9 mouse cellular contexts compared by ENCODE assay signal in the genomic region with DNA sequence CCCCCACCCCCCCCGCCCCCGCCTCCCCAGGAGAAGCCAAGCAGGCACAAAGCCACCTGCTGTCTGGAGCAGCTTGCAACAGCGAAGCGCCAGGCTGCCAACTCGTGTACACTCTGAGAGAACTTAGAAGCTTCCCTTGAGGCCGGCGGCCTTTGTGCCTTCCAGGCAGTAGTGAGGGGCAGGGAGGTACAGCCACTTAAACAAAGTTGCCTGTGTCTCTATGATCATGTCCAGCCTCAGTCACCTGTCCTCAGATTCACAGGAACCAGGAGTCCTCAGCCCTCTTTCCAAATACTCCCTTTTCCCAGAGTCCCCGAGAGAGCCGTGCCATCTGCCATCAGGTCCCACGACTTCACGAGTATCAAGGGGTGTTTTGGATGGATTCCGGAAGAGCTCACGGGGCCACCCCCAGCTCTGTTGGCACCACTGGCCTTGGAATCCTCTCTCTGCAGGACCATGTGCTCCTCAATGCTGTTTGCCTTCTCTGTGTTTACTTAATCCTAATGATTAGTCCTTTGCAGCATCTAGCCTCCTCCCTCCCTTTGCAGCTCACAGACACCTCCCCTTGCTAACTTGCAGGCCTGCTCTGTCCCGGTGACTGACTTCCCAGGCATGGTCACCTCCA. TPM values are rescaled to one million over a fixed set of nuclear protein-coding genes. Genes with fewer than 3 reads are reported as not detected.
DNase-seq lines count a peak whose midpoint lies in the region; ATAC-seq and TF ChIP-seq lines count a peak whose summit lies in the region.
"Had no signal": no experiment of that assay in that cellular context is flagged by ENCODE, and none has a peak within 500 bp of the region (broad histone marks: within the 10 kb centered on the region; RNA-seq: fewer than 3 reads in every experiment).

No protein-coding gene starts in this region.

- H3K9me3 ChIP-seq in MEL (replicated peaks; ENCODE audit: insufficient read depth, low read length): no peaks in the 10 kb centered on the region
- H3K9me3 ChIP-seq in forebrain, embryonic 12.5 days: no peaks in the 10 kb centered on the region
- H3K9me3 ChIP-seq in liver, embryonic 12.5 days (replicated peaks): no peaks in the 10 kb centered on the region
- H3K9me3 ChIP-seq: lung, embryonic 15.5 days had no signal

- H3K79me2 ChIP-seq in MEL (ENCODE audit: control insufficient read depth, insufficient read depth, low read length, poor library complexity): no peaks in the 10 kb centered on the region

- WGBS in forebrain, embryonic 12.5 days: 33% methylated on average over 14 of the region's 14 CpGs
- WGBS in liver, embryonic 12.5 days (ENCODE audit: insufficient replicate concordance): 37% methylated on average over 14 of the region's 14 CpGs

- no peak for TF ChIP-seq CTCF in MEL (IDR thresholded peaks at IDR 0.05 in 2 of 3, conservative IDR thresholded peaks at IDR 0.05 in 1 of 3; ENCODE audit: control insufficient read depth in 1 of 3, insufficient read depth in 1 of 3, low read depth in 2 of 3, low read length in 3 of 3, poor library complexity in 1 of 3, severe bottlenecking in 1 of 3)

- H3K27me3 ChIP-seq in MEL (ENCODE audit: control insufficient read depth in 1 of 2, insufficient read depth in 2 of 2, low read length in 2 of 2): no peaks in the 10 kb centered on the region
- peaks cover 3% of the 10 kb centered on the region; the same call in 1 of the 2 replicates for H3K27me3 ChIP-seq in forebrain, embryonic 12.5 days
- no peaks in the 10 kb centered on the region for H3K27me3 ChIP-seq in liver, embryonic 12.5 days (replicated peaks)
- H3K27me3 ChIP-seq: lung, embryonic 15.5 days had no signal

- TF ChIP-seq POLR2A in MEL (IDR thresholded peaks at IDR 0.05; ENCODE audit: control insufficient read depth in 1 of 2, insufficient read depth in 1 of 2, low read depth in 1 of 2, low read length in 2 of 2, poor library complexity in 1 of 2): no peak

- peak overlapping the region; percentile 81 for H3K27ac ChIP-seq in MEL (ENCODE audit: control insufficient read depth, low read depth, low read length)
- 0 out of 2 replicates have a peak overlapping the region, but pooled peaks have one; percentile 2 for H3K27ac ChIP-seq in forebrain, embryonic 12.5 days
- H3K27ac ChIP-seq in liver, embryonic 12.5 days: peak overlapping the region; percentile 43; the same call in 1 of the 2 replicates
- H3K27ac ChIP-seq: lung, embryonic 15.5 days had no signal

- H3K4me2 ChIP-seq in forebrain, embryonic 12.5 days: no peak overlapping the region
- H3K4me2 ChIP-seq in liver, embryonic 12.5 days: peak overlapping the region; percentile 24; the same call in 1 of the 2 replicates
- H3K4me2 ChIP-seq: lung, embryonic 15.5 days had no signal

- H3K4me1 ChIP-seq in MEL (ENCODE audit: control insufficient read depth in 1 of 2, insufficient read depth in 2 of 2, low read length in 2 of 2): peaks cover 0 to 34% of the 10 kb centered on the region in 2 experiments; a peak in 2 of 4 replicates
- 0 out of 2 replicates have a peak, but pooled peaks cover 2% of the 10 kb centered on the region for H3K4me1 ChIP-seq in forebrain, embryonic 12.5 days
- peaks cover 23% of the 10 kb centered on the region for H3K4me1 ChIP-seq in liver, embryonic 12.5 days

- no peak for TF ChIP-seq EP300 in MEL (IDR thresholded peaks at IDR 0.05; ENCODE audit: low read depth in 1 of 2, low read length in 2 of 2)

- TF ChIP-seq RAD21 in MEL (IDR thresholded peaks at IDR 0.05; ENCODE audit: low read depth, low read length): no peak

- no peak for ATAC-seq in forebrain, embryonic 12.5 days (ENCODE audit: low FRiP score)
- ATAC-seq in liver, embryonic 12.5 days: no peak; the same call in 1 of the 2 replicates

- peak overlapping the region; percentile 53 for H3K9ac ChIP-seq in MEL (ENCODE audit: control insufficient read depth, low read depth, low read length, poor library complexity, severe bottlenecking)
- H3K9ac ChIP-seq in forebrain, embryonic 12.5 days: no peak overlapping the region
- H3K9ac ChIP-seq in liver, embryonic 12.5 days: no peak overlapping the region
- H3K9ac ChIP-seq: lung, embryonic 15.5 days had no signal

- peak overlapping the region in 1 of 2 experiments; percentile 10; a peak in 1 of 4 replicates for H3K4me3 ChIP-seq in MEL (ENCODE audit: control insufficient read depth in 1 of 2, insufficient read depth in 1 of 2, low read depth in 2 of 2, low read length in 2 of 2)
- H3K4me3 ChIP-seq in forebrain, embryonic 12.5 days (replicated peaks): no peak overlapping the region
- H3K4me3 ChIP-seq in liver, embryonic 12.5 days: no peak overlapping the region
- H3K4me3 ChIP-seq: lung, embryonic 15.5 days had no signal

- H3K36me3 ChIP-seq in MEL (ENCODE audit: control insufficient read depth in 1 of 2, insufficient read depth in 2 of 2, low read length in 2 of 2): peaks cover 0 to 14% of the 10 kb centered on the region in 2 experiments; a peak in 2 of 4 replicates
- H3K36me3 ChIP-seq in forebrain, embryonic 12.5 days (replicated peaks): no peaks in the 10 kb centered on the region
- H3K36me3 ChIP-seq in liver, embryonic 12.5 days: no peaks in the 10 kb centered on the region
- H3K36me3 ChIP-seq: lung, embryonic 15.5 days had no signal

- peak; percentile 20 for DNase-seq in gastrocnemius, postnatal 10 days
- no peak for DNase-seq in gastrocnemius, adult 18-20 months (ENCODE audit: low spot score)
- no peak for DNase-seq in MEL (ENCODE audit: low read depth, low spot score)
- peak; percentile 38 to 61 for DNase-seq in thymus, postnatal 36 days
- DNase-seq in heart, adult 9 months (ENCODE audit: low spot score in 2 of 2): no peak
- DNase-seq in kidney, adult 18-20 months: no peak

TF ChIP-seq in MEL, 35 proteins besides CTCF, POLR2A, EP300 and RAD21:
- TF ChIP-seq ZNF384 (IDR thresholded peaks at IDR 0.05; ENCODE audit: low read depth, low read length) (no peak), KAT2A (conservative IDR thresholded peaks at IDR 0.05; ENCODE audit: low read depth, low read length) (no peak), USF2 (IDR thresholded peaks at IDR 0.05; ENCODE audit: borderline replicate concordance in 1 of 2, insufficient read depth in 1 of 2, low read depth in 1 of 2, low read length in 2 of 2) (no peak), ETS1 (IDR thresholded peaks at IDR 0.05; ENCODE audit: low read depth, low read length) (no peak), TCF12 (IDR thresholded peaks at IDR 0.05; ENCODE audit: low read depth, low read length) (no peak)

RNA-seq across cellular contexts. Expression of a gene that starts 38.4 kb away (rescaled TPM):
- total RNA-seq in gastrocnemius, postnatal 10 days (2021): 1 to 10 TPM; 7.3 to 7.9 TPM
- 1 to 10 TPM; 5.3 to 8.7 TPM for total RNA-seq in gastrocnemius, adult 18-20 months (2021)
- 0.26 and 0.31 TPM in 2 replicates for total RNA-seq in MEL (2012; rRNA removed)
- 1 to 10 TPM in 1 of 2 experiments, not detected in 1; 1.1 TPM for polyA plus RNA-seq in MEL (2012; ENCODE audit: insufficient read depth in 1 of 2, insufficient read length in 2 of 2, low read depth in 1 of 2, low replicate concordance in 2 of 2, missing spikeins in 1 of 2)
- polyA plus RNA-seq in forebrain, embryonic 12.5 days (2016; fragmentation: Nextera tagmentation; extraction: Ambion mirVana): 37.5 and 38.6 TPM in 2 replicates
- 0.72 and 1.1 TPM in 2 replicates for polyA plus RNA-seq in liver, embryonic 12.5 days (2016; fragmentation: Nextera tagmentation; extraction: Ambion mirVana)

Comparison
In these comparisons a context has a peak if more than half of its experiments do, and no peak if none do; other contexts are left out.
1. DNase-seq: peak in gastrocnemius, postnatal 10 days (single experiment) and thymus, postnatal 36 days (2 of 2); none in gastrocnemius, adult 18-20 months (single experiment), MEL (single experiment), heart, adult 9 months (0 of 2) and kidney, adult 18-20 months (single experiment).
2. H3K27ac ChIP-seq: peak in every context shown above with its lines; median percentile 81 in MEL; 43 in liver, embryonic 12.5 days; 2 in forebrain, embryonic 12.5 days.